Mouse (Mus musculus): ENCODE measurements at regions not wholly inside any gene's neighbourhood (a gene's known extent, or its start where the extent isn't known, plus 50 kb on each side); places are given as distances from the start of the nearest gene placed in this dataset.

DNA sequence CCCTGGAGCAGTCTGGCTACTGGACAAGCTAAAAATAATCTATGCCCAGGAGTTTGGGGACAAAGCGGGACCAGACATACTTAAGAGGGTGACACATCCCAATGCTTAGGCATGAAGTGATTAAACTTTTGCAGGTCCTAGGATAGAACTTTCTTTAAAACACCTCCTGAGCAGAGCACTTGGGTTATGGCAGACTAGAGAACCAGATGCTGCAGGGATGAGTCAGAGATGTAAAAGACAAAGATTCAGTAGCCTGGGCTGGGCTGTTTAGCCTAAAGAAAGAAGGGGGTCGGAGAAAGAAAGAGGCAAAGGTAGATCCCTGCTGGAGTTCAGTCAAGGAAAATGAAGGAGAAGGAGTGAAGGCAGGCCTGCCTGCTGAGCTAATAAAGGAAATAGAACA is 249.0 kb downstream of the Pax3 start:
- no peak for TF ChIP-seq POLR2A (IDR thresholded peaks at IDR 0.05; ENCODE audit: low read depth, low read length)
- no peak for TF ChIP-seq CTCF (IDR thresholded peaks at IDR 0.05; ENCODE audit: extremely low read depth, insufficient read length, insufficient replicate concordance, low read depth, low read length)
